Mouse (Mus musculus): ENCODE results near the gene Tff1. TPM values are rescaled to one million over a fixed set of nuclear protein-coding genes. Genes with fewer than 3 reads are reported as not detected.

The Tff1 gene
- polyA plus RNA-seq, 2 experiments = not detected

- ATAC-seq (ENCODE audit: low FRiP score, low read depth) (no peak), DNase-seq (ENCODE audit: low spot score) (no peak)
- 82% methylated on average over 6 of the region's 6 CpGs for WGBS
- Histone ChIP-seq H3K36me3 (ENCODE audit: control insufficient read depth, insufficient read depth, low read length) (no peaks in the 10 kb centered on the region), H3K9ac (ENCODE audit: low read depth, low read length, severe bottlenecking) (no peak overlapping the region), H3K27ac (replicated peaks; ENCODE audit: low read depth, low read length) (no peak overlapping the region), H3K4me1 (ENCODE audit: control insufficient read depth, insufficient read depth, low read length) (no peaks in the 10 kb centered on the region), H3K4me3 (replicated peaks; ENCODE audit: low read length) (no peak overlapping the region), H3K4me2 (replicated peaks; ENCODE audit: low read depth, low read length, severe bottlenecking) (no peak overlapping the region), H3K9me3 (ENCODE audit: control insufficient read depth, low read length) (no peaks in the 10 kb centered on the region), H3K27me3 (ENCODE audit: control insufficient read depth, insufficient read depth, low read length) (no peaks in the 10 kb centered on the region)
- no peak for TF ChIP-seq POLR2A (IDR thresholded peaks at IDR 0.05; ENCODE audit: borderline replicate concordance, extremely low read depth, insufficient read depth, insufficient read length)
These were observed 30.2 kb downstream of the Tff1 start for GRCm38 (mm10) chr17:31134913-31135312.

GRCm38 (mm10) chr17:31133776-31134175, 31.3 kb downstream of the Tff1 start:
- Histone ChIP-seq H3K36me3 (ENCODE audit: control insufficient read depth, insufficient read depth, low read length) (no peaks in the 10 kb centered on the region), H3K27me3 (ENCODE audit: control insufficient read depth, insufficient read depth, low read length) (no peaks in the 10 kb centered on the region), H3K9me3 (ENCODE audit: control insufficient read depth, low read length) (no peaks in the 10 kb centered on the region), H3K27ac (replicated peaks; ENCODE audit: low read depth, low read length) (no peak overlapping the region), H3K9ac (ENCODE audit: low read depth, low read length, severe bottlenecking) (no peak overlapping the region), H3K4me3 (replicated peaks; ENCODE audit: low read length) (no peak overlapping the region), H3K4me1 (ENCODE audit: control insufficient read depth, insufficient read depth, low read length) (no peaks in the 10 kb centered on the region), H3K4me2 (replicated peaks; ENCODE audit: low read depth, low read length, severe bottlenecking) (no peak overlapping the region)
- no peak for ATAC-seq (ENCODE audit: low FRiP score, low read depth)
- DNase-seq (ENCODE audit: low spot score) = no peak
- WGBS = 65% methylated on average over 15 of the region's 15 CpGs
- TF ChIP-seq POLR2A (IDR thresholded peaks at IDR 0.05; ENCODE audit: borderline replicate concordance, extremely low read depth, insufficient read depth, insufficient read length) = no peak

- no peaks in the 10 kb centered on the region for H3K27me3 ChIP-seq (ENCODE audit: control insufficient read depth, insufficient read depth, low read length)
- 80% methylated on average over 10 of the region's 10 CpGs for WGBS
These were observed 33.7 kb downstream of the Tff1 start for GRCm38 (mm10) chr17:31131269-31131821.

GRCm38 (mm10) chr17:31129452-31129851, 35.6 kb downstream of the Tff1 start, which contains the start of gene Tff3:
Tff3 (minus strand) TSS chr17:31129646.
- Histone ChIP-seq H3K36me3 (ENCODE audit: control insufficient read depth, insufficient read depth, low read length) (no peaks in the 10 kb centered on the region), H3K4me3 (replicated peaks; ENCODE audit: low read length) (no peak within 1 kb of the TSS), H3K4me1 (ENCODE audit: control insufficient read depth, insufficient read depth, low read length) (no peaks in the 10 kb centered on the region), H3K9ac (ENCODE audit: low read depth, low read length, severe bottlenecking) (no peak within 1 kb of the TSS), H3K9me3 (ENCODE audit: control insufficient read depth, low read length) (no peaks in the 10 kb centered on the region), H3K4me2 (replicated peaks; ENCODE audit: low read depth, low read length, severe bottlenecking) (no peak within 1 kb of the TSS), H3K27ac (replicated peaks; ENCODE audit: low read depth, low read length) (no peak within 1 kb of the TSS), H3K27me3 (ENCODE audit: control insufficient read depth, insufficient read depth, low read length) (no peaks in the 10 kb centered on the region)
- TF ChIP-seq POLR2A (IDR thresholded peaks at IDR 0.05; ENCODE audit: borderline replicate concordance, extremely low read depth, insufficient read depth, insufficient read length) = no peak
- DNase-seq (ENCODE audit: low spot score) = no peak
- no peak for ATAC-seq (ENCODE audit: low FRiP score, low read depth)
- WGBS = 11% methylated on average over 2 of the region's 2 CpGs

More at GRCm38 (mm10) chr17:31131269-31131821, 33.7 kb downstream of the Tff1 start:
- ATAC-seq (ENCODE audit: low FRiP score, low read depth) = no peak
- Histone ChIP-seq H3K9ac (ENCODE audit: low read depth, low read length, severe bottlenecking) (no peak overlapping the region), H3K9me3 (ENCODE audit: control insufficient read depth, low read length) (no peaks in the 10 kb centered on the region), H3K36me3 (ENCODE audit: control insufficient read depth, insufficient read depth, low read length) (no peaks in the 10 kb centered on the region), H3K27ac (replicated peaks; ENCODE audit: low read depth, low read length) (no peak overlapping the region), H3K4me1 (ENCODE audit: control insufficient read depth, insufficient read depth, low read length) (no peaks in the 10 kb centered on the region), H3K4me3 (replicated peaks; ENCODE audit: low read length) (no peak overlapping the region), H3K4me2 (replicated peaks; ENCODE audit: low read depth, low read length, severe bottlenecking) (no peak overlapping the region)
- no peak for TF ChIP-seq POLR2A (IDR thresholded peaks at IDR 0.05; ENCODE audit: borderline replicate concordance, extremely low read depth, insufficient read depth, insufficient read length)
- DNase-seq (ENCODE audit: low spot score) = no peak

- no peak overlapping the region for H3K9ac ChIP-seq (ENCODE audit: low read depth, low read length, severe bottlenecking)
- ATAC-seq (ENCODE audit: low FRiP score, low read depth) = no peak
- no peak for TF ChIP-seq POLR2A (IDR thresholded peaks at IDR 0.05; ENCODE audit: borderline replicate concordance, extremely low read depth, insufficient read depth, insufficient read length)
- H3K4me2 ChIP-seq (replicated peaks; ENCODE audit: low read depth, low read length, severe bottlenecking) = no peak overlapping the region
- H3K36me3 ChIP-seq (ENCODE audit: control insufficient read depth, insufficient read depth, low read length) = no peaks in the 10 kb centered on the region
- no peaks in the 10 kb centered on the region for H3K9me3 ChIP-seq (ENCODE audit: control insufficient read depth, low read length)
- no peaks in the 10 kb centered on the region for H3K4me1 ChIP-seq (ENCODE audit: control insufficient read depth, insufficient read depth, low read length)
- WGBS = 83% methylated on average over 9 of the region's 9 CpGs
- H3K27ac ChIP-seq (replicated peaks; ENCODE audit: low read depth, low read length) = no peak overlapping the region
- DNase-seq (ENCODE audit: low spot score) = no peak
- H3K27me3 ChIP-seq (ENCODE audit: control insufficient read depth, insufficient read depth, low read length) = no peaks in the 10 kb centered on the region
- no peak overlapping the region for H3K4me3 ChIP-seq (replicated peaks; ENCODE audit: low read length)
These were observed 36.3 kb downstream of the Tff1 start for GRCm38 (mm10) chr17:31128708-31129318.
